Mouse (Mus musculus): ENCODE results near the gene Ccnt2.

DNA sequence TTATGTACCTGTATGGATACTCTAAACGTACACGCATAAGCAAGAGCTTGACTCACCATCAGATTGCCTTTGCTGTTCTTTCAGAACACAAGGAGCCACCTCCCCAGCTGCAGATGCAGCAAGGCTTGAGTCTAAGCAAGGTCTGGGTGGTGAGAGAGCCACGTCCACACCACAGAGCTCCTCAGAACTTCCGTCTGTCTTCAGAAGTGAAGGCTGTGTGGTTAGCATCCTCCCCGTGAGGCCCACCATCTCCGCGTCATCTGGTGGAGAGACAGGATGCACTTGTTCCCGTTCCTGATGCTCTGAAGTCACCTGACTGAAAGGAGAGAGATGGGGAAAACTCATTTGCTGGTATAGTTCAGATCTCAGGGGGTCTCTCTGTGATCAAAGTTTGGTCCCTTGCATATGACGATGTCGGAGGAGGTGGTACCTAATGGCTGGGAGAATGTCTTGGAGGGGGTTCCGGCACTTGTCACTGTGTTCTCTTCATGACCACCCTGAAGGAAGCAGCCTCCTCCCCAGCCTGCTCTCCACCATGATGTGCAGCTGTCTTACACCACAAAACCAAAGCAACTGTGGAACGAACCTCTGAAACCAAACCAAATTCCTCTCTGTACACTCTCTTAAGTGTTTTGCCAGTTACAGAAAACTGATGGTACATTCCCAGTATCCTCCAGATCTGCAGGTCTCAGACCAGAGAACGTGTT lies 56.4 kb downstream of the Ccnt2 start:
- TF ChIP-seq EP300 (IDR thresholded peaks at IDR 0.05; ENCODE audit: low read depth) (no peak), CTCF (IDR thresholded peaks at IDR 0.05; ENCODE audit: low read depth) (no peak)
